Mouse (Mus musculus) ES-Bruce4 (cell line): ENCODE data around the gene Myh4. TPM values are rescaled to one million over a fixed set of nuclear protein-coding genes. Genes with fewer than 3 reads are reported as not detected.

ENCODE experiments used
- H3K27ac ChIP-seq: 2 replicates; pipeline ENCODE4 v1.5.1; 2012; ENCODE audit warnings: low read length, inconsistent platforms; ENCODE audit not compliant: insufficient read depth
- H3K27me3 ChIP-seq: 2 replicates; pipeline ENCODE4 v1.6.1; 2012; ENCODE audit warnings: mild to moderate bottlenecking, low read length, inconsistent platforms; ENCODE audit not compliant: control insufficient read depth, poor library complexity, insufficient read depth, severe bottlenecking
- H3K36me3 ChIP-seq: 2 replicates; pipeline ENCODE4 v1.6.1; 2012; ENCODE audit warnings: inconsistent platforms, mild to moderate bottlenecking, low read length, moderate library complexity; ENCODE audit not compliant: control insufficient read depth, poor library complexity, insufficient read depth, severe bottlenecking
- H3K4me1 ChIP-seq: one replicate; pipeline ENCODE4 v1.8.1; 2011; ENCODE audit warnings: low read length; ENCODE audit not compliant: control insufficient read depth, insufficient read depth
- H3K4me3 ChIP-seq: 2 replicates; pipeline ENCODE4 v1.5.1; 2011; ENCODE audit warnings: low read depth, mild to moderate bottlenecking, low read length
- H3K9ac ChIP-seq: 2 replicates; pipeline ENCODE4 v1.6.1; 2012; ENCODE audit warnings: low read depth, mild to moderate bottlenecking, inconsistent platforms; ENCODE audit not compliant: poor library complexity, severe bottlenecking
- H3K9me3 ChIP-seq: replicated peaks from 2 replicates; pipeline ENCODE4 v1.6.1; 2012; ENCODE audit warnings: mild to moderate bottlenecking, low read length, inconsistent platforms; ENCODE audit not compliant: control insufficient read depth, poor library complexity, insufficient read depth, severe bottlenecking
- CTCF ChIP-seq: IDR thresholded peaks from one replicate; pipeline ENCODE4 v1.8.1; 2011; ENCODE audit warnings: low read depth, low read length
- EP300 ChIP-seq: IDR thresholded peaks from 2 replicates; pipeline ENCODE4 v1.6.1; 2011; ENCODE audit warnings: low read depth, low read length; ENCODE audit not compliant: insufficient read depth
- POLR2A ChIP-seq: IDR thresholded peaks from one replicate; pipeline ENCODE4 v1.8.1; 2011; ENCODE audit warnings: low read length; ENCODE audit not compliant: insufficient read depth
- polyA plus RNA-seq: library from polyadenylated mRNA; stranded (reverse); fragments of >200 nt; gene quantifications from 2 replicates; pipeline ENCODE4 v1.2.4, GENCODE M21; 2011; ENCODE audit warnings: low read depth; ENCODE audit not compliant: missing spikeins, insufficient read depth, insufficient read length

The Myh4 gene
- polyA plus RNA-seq, 1 experiment: not detected

DNA sequence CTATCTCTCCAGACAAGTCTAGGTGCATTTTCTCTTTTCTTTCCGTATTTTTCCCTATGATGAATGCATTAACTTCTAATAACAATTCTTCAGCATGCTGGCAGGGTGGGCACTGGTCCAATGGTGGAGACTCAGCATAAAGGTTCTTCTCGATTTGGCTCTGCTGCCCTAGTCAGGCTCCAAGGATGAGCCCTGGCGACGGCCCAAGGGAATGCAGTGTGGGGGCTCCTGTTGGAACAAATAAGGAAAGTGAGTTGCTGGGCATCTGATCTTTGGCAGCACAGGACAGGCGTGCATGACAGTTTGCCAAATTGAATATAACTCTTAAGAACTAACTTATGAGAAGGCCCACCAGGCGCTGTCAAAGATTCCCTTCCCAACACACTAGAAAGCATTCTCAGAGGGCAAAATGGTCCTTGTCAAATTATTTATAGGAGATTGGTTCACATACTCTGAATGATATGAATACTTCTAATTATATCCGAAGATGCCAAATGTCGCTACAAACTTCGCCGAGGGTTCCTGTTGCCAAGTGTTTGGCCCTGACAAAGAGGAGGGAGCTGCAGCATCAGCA, 38.9 kb downstream of the Myh4 start, which contains the start of gene Myh8:
Gene Myh8 (plus strand): TSS at position 524 of the 574 bp plus-strand sequence.
- Histone ChIP-seq H3K4me1 (no peaks in the 10 kb centered on the region), H3K36me3 (no peaks in the 10 kb centered on the region), H3K9ac (no peak within 1 kb of the TSS), H3K27me3 (no peaks in the 10 kb centered on the region), H3K27ac (no peak within 1 kb of the TSS), H3K9me3 (peaks cover 3% of the 10 kb centered on the region), H3K4me3 (no peak within 1 kb of the TSS)
- no peak for TF ChIP-seq POLR2A
- no peak for TF ChIP-seq EP300
- no peak for TF ChIP-seq CTCF

DNA sequence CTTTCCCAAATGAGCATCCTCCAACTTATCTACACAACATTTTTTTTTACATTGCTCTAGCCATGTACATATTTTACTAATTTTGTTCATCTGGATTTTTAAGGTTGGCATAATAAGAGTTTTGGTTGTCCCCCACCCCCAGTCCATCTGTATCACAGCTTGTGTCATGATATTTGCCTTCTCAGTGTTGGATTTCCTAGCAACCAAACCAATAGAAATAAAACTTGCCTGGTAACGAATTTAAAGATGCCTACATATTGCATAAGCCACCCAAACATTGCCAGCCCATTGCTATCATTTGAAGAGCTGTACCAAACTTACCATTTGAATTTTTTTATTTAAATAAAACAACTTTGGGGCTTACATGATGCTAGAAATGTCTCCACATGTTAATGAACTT, 55.6 kb downstream of the Myh4 start:
- TF ChIP-seq CTCF: no peak
- TF ChIP-seq EP300: no peak
- TF ChIP-seq POLR2A: no peak
- Histone ChIP-seq H3K4me1 (no peaks in the 10 kb centered on the region), H3K9me3 (peaks cover 6% of the 10 kb centered on the region; the same call in 1 of the 2 replicates), H3K27ac (no peak overlapping the region), H3K9ac (no peak overlapping the region), H3K27me3 (no peaks in the 10 kb centered on the region), H3K36me3 (no peaks in the 10 kb centered on the region), H3K4me3 (no peak overlapping the region)

Other genes starting within 250 kb of the Myh4 start
- 2.0 and 2.1 TPM in 2 replicates for gene Tmem220, start 212.9 kb upstream of the Myh4 start, polyA plus RNA-seq
- 24.5 and 30.6 TPM in 2 replicates for gene Adprm, start 185.4 kb upstream of the Myh4 start, polyA plus RNA-seq
- gene Sco1, start 185.4 kb upstream of the Myh4 start, polyA plus RNA-seq: 37.7 and 44.2 TPM in 2 replicates
- 0.36 and 0.47 TPM in 2 replicates for gene Myh3, start 159.7 kb upstream of the Myh4 start, polyA plus RNA-seq
- gene Myh2, start 67.0 kb upstream of the Myh4 start, polyA plus RNA-seq: not detected in 2 replicates
- gene Myh1, start 38.0 kb upstream of the Myh4 start, polyA plus RNA-seq: not detected in 2 replicates
- not detected in 2 replicates for gene Myh8, start 39.1 kb downstream of the Myh4 start, polyA plus RNA-seq
- gene Myh13, start 83.6 kb downstream of the Myh4 start, polyA plus RNA-seq: 0.35 TPM in 1 of 2 replicates, not detected in the other
- gene Gas7, start 217.4 kb downstream of the Myh4 start, polyA plus RNA-seq: 2.3 and 2.7 TPM in 2 replicates